Mouse (Mus musculus) olfactory bulb, adult 2 months (tissue): Measurements from ENCODE around the gene Spink8.

Source experiments
- CTCF ChIP-seq: fragments of 200-500 bp; IDR thresholded peaks from 2 replicates; pipeline ENCODE4 v1.5.1; 2012; ENCODE audit warnings: low read depth, mild to moderate bottlenecking, low read length, moderate library complexity; ENCODE audit not compliant: insufficient read depth
- POLR2A ChIP-seq: fragments of 200-500 bp; IDR thresholded peaks from 2 replicates; pipeline ENCODE4 v1.6.1; 2012; ENCODE audit warnings: mild to moderate bottlenecking, low read depth, low read length, moderate library complexity; ENCODE audit not compliant: insufficient read depth

GRCm38 (mm10) chr9:109870983-109871572 is 59.0 kb downstream of the Spink8 start:
- TF ChIP-seq POLR2A, result no peak
- no peak for TF ChIP-seq CTCF
